Mouse (Mus musculus) adrenal gland, postnatal 14 days (tissue): ENCODE data around the gene Mif. TPM values are rescaled to one million over a fixed set of nuclear protein-coding genes. Genes with fewer than 3 reads are reported as not detected.
"Not testable (repeated sequence)": the region's sequence is repeated elsewhere in the genome, so short reads cannot be mapped to it uniquely, and the experiment has no call there.

Source experiments
- DNase-seq: peaks from one replicate; pipeline ENCODE4 v3.0.0; 2021; ENCODE audit warnings: mixed read lengths
- long read RNA-seq, 2 experiments: library from polyadenylated mRNA; stranded (forward); transcript quantifications; one replicate each; pipeline ENCODE4 v2.0.0; 2021
- total RNA-seq: library from RNA; stranded (reverse); gene quantifications from 2 replicates; pipeline ENCODE4 v1.2.3, GENCODE M21; 2021

The Mif gene
- total RNA-seq: 259 and 296 TPM in 2 replicates
- long read RNA-seq, experiment 1, transcript Mif-201 (3 exons, 544 nt): major isoform, 240 of 240 reads
- long read RNA-seq, experiment 1, partial matches to known transcripts: 0 of 240 reads
- long read RNA-seq, experiment 1, other reads (novel, unspliced or antisense): 0 of 240 reads
- long read RNA-seq, experiment 2, transcript Mif-201 (3 exons, 544 nt): major isoform, 242 of 248 reads
- long read RNA-seq, experiment 2, partial matches to known transcripts: 3 of 248 reads
- long read RNA-seq, experiment 2, other reads (novel, unspliced or antisense): 0 of 248 reads

DNA sequence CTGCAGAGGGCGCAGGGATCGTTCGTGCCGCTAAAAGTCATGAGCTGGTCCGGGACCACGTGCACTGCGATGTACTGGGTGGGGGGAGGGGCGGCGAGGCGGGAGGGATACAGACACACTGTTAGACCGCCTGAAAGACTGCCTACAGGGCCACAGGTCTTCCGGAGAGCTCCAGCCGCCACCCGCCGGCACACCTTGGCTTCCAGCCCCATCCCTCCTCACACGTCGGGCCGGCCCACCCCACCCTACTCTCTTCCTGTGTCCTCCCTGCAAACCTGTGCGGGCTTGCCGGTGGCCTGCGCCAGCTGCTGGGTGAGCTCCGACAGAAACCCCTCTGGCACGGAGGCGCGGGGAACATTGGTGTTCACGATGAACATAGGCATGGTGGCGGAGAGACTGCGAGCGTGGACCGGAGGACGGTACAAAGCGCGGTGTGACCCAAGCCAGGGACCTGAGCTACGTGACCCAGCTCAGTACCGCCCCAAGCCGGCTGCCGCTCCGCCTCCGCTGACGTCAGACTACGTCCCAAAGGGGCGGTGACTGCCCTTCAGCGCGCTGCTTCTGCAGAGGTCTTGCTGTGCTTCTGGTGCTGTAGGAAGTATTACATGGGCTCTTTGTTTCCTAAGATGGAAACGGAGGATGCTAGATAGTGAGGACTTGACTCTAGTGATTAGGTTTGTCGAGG is at the start of gene Mif:
Gene Mif, minus strand, starts transcription at position 455 of the 685 bp plus-strand sequence.
- DNase-seq: peak; percentile 94

DNA sequence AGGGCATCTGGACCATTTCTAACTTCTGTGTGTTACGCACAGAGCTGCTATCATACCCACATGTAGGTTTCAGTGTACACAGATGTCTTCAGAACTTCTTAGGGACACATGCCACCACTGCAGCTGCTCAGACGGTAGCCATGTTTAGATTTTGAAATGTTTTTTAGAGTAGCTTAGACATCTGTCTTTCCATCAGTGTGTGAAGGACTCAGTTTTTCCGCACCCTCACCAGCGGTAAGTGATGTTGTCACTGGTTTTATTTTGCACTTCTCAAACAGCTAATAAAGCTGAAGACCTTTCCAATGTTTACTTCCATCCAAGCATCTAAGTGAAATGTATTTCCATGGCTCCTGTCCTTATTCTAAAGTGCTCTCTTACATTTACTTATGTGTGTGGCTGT is 46.8 kb upstream of the Mif start:
- DNase-seq: no peak

- no peak for DNase-seq
Observed at GRCm38 (mm10) chr10:75904391-75904790, 44.4 kb upstream of the Mif start.

DNA sequence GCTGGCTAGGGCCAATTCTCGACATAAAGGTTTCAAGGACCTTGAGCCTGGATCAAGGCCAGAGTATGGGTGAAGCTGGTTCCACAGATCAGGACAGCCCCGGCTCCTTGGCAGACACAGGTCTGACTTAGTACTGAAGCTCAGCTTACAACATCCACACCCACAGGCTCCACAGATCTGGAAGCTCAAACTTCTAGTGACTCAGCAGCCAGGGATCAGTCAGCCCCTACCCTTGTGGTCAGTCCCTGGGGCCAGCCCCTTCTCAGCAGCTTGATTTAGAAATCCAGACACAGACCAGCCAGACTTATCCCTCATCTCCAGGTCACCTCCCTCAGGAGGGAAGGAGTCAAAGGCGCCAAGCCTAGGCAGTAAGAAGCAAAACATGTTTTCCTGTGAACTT is 38.8 kb upstream of the Mif start:
- peak; percentile 76 for DNase-seq

DNA sequence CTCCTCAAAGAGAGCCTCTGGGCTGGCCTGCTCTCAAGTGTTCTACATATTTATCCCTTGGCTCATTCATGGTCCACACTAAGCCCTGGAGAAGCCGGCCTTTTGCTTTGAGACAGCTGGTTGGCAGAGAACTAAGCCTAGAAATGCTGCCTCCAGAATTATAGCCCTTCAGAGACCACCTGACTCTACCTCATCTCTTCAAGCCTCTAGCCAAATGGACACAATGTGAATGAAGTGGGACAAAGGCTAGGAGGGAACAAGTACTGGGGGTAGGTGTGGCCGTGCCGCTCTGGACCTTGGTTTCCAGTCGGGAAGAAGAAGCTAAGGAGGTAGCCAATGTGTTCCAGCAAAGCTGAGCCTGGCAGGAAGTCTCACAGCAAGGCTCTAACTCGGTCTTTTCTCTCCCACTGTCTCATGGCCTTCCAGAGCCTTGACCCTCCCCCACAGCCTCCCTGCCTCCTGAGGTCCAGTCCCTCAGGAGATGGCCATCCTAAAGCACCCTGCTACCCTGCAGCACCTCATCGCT is 38.1 kb upstream of the Mif start:
- peak; percentile 31 for DNase-seq

DNA sequence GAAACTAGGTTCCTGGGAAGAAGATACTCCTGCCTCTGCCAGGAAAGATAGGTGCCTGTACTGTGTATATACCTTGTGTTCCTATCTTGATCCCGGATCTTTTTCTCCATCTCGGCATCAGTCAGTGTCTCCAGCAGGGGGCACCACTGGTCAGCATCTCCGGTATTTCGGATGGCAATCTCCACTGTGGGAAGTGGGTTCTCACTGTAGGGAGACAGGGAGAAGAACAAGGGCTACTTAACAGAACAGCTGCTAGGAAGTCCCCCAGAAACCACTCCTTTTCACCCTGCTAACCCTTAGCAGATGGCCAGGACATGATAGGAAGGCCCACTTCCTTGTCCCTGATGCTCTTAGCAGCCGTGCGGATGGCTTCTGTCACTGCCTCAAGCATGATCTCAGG is 37.3 kb upstream of the Mif start:
- peak; percentile 84 for DNase-seq

- no peak for DNase-seq
Observed at GRCm38 (mm10) chr10:75896208-75896607, 36.2 kb upstream of the Mif start.

GRCm38 (mm10) chr10:75895730-75896129 is 35.7 kb upstream of the Mif start:
- DNase-seq: no peak

DNA sequence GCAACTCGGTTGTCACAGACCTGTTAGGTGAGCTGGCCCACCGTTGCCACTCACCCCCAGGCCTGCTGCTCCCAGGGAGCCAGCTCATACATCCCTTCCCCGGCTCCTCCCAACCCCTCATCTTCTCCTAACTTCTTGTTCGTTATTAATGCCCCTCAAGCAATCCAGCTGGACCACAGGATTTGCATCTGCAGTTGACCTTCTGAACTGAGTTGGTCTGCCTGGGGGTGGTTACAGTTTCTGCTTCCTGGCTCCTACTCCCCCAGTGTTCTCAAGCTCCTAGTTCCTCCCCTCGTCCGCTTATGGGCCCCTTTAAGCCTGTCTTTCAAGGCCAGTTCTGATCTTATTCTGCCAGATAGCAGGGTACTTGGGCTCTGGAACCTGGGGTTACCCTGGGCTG is 34.6 kb upstream of the Mif start:
- DNase-seq: no peak

DNA sequence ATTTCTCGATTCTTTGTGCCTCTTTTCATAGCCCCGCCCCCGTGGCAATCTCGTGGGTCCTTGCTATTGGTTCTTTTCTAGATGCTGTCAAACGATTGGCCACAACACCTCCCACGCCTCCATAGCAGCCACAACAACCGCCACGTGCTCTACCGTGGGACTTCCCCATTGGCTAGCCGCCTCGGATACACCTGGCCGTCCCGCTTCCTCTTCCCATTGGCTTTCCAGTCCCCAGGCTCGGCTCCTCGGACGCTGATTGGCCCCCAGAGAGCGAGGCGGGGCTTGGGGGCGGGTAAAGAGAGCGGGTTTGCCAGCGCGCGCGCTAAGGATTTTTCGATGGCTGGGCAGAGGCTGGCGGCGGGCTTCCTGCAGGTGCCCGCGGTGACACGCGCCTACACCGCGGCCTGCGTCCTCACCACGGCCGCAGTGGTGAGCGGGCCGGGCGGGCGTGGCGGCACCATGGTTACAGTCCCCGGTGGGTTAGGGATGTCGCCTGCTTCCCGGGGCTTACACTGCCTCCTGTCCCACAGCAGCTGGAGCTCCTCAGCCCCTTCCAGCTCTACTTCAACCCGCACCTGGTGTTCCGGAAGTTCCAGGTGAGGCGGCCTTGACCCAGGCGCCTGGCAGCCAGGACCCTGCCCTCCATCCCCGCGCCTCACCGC is 33.2 kb upstream of the Mif start, which contains the start of gene Derl3:
Gene Derl3, plus strand, starts transcription at position 325 of the 662 bp plus-strand sequence.
- peak; percentile 97 for DNase-seq

GRCm38 (mm10) chr10:75889406-75890153 is 29.5 kb upstream of the Mif start:
- no peak for DNase-seq

DNA sequence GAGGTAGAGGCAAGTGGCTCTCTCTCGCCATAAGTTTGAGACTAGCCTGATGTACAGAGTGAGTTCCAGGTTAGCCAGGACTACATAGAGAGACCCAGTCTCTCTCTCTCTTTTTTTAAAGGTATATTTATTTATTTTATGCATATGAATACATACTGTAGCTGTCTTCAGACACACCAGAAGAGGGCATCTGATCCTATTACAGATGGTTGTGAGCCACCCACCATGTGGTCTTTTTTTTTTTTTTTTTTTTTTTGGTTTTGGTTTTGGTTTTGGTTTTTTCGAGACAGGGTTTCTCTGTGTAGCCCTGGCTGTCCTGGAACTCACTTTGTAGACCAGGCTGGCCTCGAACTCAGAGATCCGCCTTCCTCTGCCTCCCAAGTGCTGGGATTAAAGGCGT is 27.5 kb upstream of the Mif start:
- DNase-seq: not testable (repeated sequence)

GRCm38 (mm10) chr10:75884742-75885141 is 24.7 kb upstream of the Mif start:
- DNase-seq: no peak

DNA sequence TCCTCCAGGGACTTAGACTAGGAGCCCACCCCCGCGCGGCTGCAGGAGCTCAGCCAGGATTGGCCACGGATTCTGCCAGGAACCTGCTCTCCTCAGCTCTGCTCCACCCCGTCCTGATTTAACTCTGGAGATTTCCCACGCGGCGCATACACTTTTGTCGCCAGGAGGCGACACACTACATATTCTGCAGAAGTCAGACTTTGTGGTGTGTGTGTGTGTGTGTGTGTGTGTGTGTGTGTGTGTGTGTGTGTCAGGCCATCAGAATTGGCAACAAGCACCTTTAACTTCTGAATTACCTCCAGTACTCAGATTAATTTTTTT is 23.2 kb upstream of the Mif start:
- DNase-seq: peak; percentile 86

DNA sequence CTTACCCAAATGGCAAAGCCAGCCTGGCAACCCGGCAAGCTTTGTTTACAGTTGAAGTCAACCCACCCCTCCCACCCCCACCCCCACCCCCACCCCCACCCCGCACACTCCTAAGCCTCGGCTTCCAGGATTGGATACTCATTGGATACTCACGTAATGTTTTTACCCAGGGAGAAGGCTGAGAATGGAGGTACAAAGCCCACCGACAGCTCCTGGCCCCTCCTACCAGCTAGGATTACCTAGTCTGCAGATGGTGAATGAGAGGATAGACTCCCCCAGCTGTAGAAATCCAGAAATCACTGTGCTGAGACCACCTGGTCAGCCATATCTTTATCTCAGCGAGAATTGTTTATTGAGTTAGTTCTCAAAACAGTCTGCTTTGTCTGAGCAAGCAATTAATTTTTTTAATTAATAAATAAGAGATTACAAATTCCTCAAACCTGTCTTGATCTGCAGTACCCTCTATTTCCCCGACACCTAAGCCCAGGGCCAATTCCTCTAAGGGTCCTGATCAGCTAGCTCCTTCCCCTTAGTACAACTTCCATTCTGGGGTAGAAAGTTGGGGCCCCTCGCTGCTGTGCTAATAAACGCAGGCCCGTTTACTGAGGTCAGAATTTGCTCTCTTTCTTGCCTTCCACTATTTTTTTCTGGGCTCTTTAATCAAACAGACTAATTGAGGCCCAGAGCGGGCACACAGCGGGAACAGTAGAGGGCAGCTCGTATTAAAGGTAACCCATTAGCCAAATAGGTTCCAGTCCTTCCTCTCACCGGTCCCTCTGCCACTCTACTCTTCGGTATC is 22.6 kb upstream of the Mif start:
- no peak for DNase-seq

GRCm38 (mm10) chr10:75881578-75882432 is 21.8 kb upstream of the Mif start:
- no peak for DNase-seq

- peak; percentile 70 for DNase-seq
Observed at GRCm38 (mm10) chr10:75880771-75881577, 20.9 kb upstream of the Mif start.

DNA sequence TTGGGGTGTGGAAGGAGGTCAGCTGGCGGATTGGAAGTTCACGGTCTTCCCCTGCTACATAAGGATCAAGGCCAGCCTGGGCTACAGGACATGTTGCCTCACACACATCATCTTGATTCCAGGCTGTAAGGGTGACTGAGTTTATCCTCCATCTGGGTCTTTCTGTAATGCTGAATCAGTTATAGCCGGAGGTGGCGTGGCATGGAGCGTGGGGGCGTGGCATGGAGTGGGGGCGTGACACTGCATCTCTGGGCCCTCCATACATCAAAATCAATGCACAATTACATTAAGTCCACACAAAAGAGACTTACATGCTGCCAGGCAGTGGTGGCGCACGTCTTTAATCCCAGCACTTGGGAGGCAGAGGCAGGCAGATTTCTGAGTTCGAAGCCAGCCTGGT is 20.3 kb upstream of the Mif start:
- DNase-seq: no peak

- DNase-seq: no peak
Observed at GRCm38 (mm10) chr10:75878836-75879235, 18.8 kb upstream of the Mif start.
